Mouse (Mus musculus): Measurements from ENCODE around the gene Ralgps2. TPM values are rescaled to one million over a fixed set of nuclear protein-coding genes. Genes with fewer than 3 reads are reported as not detected.

Gene Ralgps2
- 71.2 and 72.8 TPM in 2 replicates for polyA plus RNA-seq (2015; fragmentation: Nextera tagmentation; extraction: Ambion mirVana)

DNA sequence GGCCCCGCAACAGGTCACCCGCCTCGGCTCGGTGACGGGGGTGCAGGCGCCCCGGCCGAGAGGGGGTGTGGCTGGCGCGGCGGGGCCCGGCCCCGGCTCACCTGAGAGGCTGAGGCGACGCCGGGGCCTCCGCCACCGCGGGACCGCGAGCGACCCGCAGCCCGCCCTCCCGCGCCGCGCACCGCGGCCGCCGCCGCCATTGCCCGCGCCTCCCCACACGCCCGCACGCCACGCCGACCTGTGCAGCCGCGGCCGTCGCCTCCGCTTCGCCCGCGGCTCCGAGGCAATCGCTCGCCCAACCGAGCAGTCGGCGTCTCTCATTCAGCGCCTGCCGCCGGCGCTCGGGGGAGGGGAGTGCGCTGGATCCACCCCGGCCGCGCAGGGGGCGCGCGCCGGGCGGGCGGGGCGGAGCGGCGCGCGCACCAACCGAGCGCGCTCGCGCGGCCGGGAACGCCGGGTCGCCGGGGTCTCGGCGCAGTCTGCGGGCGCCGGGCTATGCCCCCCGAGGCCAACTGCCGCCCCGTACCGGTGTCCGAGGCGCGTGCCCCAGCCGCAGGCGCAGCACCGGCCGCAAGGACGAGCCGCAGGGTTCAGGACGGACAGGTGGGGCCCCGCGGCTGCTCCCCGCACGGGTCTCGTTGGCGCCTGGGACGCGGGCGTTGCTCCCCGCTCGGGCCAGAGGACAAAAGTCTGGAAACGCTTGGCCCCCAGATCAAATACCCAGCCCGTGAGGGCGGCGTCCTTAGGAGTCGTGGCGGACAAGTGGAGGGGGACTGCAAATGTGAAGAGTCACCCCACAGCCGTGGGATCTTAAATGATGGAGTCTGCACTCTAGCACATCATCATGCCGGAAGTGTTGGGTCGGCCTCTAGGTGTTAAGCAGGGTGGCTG lies at the start of gene Ralgps2:
Gene Ralgps2, minus strand, starts transcription at position 376 of the 891 bp plus-strand sequence.
- peak; percentile 69 for ATAC-seq (ENCODE audit: low FRiP score, low read depth)
- Histone ChIP-seq H3K9ac (peak within 1 kb of the TSS; percentile 87), H3K27ac (peak within 1 kb of the TSS; percentile 83), H3K4me3 (peak within 1 kb of the TSS; percentile 86), H3K27me3 (peaks cover 25% of the 10 kb centered on the region), H3K36me3 (no peaks in the 10 kb centered on the region), H3K4me2 (replicated peaks) (peak within 1 kb of the TSS; percentile 93), H3K4me1 (peaks cover 18% of the 10 kb centered on the region), H3K9me3 (no peaks in the 10 kb centered on the region)
- WGBS: under 1% methylated on average over 85 of the region's 124 CpGs

DNA sequence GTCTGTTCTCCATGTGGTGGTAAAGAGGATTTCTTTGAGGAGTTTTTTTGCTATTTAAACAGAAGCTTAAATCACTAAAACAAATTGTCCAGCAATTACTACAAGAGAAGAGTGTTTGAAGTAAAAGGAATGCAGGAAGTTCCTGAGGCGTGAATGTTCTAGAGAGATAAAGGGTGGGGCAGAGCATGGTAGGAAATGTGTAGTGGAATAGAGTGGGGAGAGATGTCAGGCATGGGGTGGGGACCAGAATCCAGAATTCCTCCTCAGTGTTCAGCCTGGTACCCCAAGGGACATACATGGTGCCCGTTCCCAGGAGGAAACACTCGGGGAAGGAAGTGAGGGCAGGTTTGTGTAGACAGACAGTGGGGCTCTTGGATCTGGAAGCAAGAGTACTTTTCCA lies 48.1 kb upstream of the Ralgps2 start:
- Histone ChIP-seq H3K9me3 (no peaks in the 10 kb centered on the region), H3K27me3 (0 out of 2 replicates have a peak, but pooled peaks cover 2% of the 10 kb centered on the region), H3K27ac (no peak overlapping the region), H3K4me2 (replicated peaks) (no peak overlapping the region), H3K36me3 (no peaks in the 10 kb centered on the region), H3K4me1 (peaks cover 8% of the 10 kb centered on the region; the same call in 1 of the 2 replicates), H3K4me3 (no peak overlapping the region), H3K9ac (no peak overlapping the region)
- 66% methylated on average over 3 of the region's 3 CpGs for WGBS
- ATAC-seq (ENCODE audit: low FRiP score, low read depth): no peak

DNA sequence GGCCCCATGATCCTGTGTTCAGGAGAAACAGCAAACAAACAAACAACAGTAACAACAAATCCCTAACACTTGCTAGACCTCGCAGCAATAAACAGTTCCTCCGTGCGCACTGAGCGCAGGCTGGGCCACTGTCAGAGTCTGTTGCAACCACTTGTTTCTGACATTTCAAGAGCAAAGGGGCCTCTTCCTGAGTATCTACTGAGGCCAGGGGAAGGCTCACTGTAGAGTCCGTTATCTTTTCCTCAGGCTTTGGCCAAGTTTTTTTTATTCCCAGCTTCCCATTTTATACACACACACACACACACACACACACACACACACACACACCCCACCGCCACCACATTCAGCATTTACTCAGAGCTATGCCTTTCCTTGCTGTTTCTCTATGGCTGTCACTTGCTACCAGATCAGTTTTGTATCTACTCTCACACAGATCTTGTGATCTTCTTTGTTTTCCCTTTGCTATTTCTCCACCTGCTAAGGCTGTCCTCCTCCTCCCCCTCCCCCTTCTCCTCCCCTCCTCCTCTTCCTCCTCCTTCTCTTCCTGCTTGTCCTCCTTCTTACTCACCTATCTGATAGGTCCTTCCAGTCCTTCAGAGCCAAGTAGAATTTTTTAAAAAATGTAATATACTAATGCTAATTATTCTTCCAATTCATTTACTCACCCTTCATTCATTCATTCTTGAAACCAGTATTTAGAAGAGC lies 47.4 kb upstream of the Ralgps2 start:
- WGBS: 72% methylated on average over 6 of the region's 6 CpGs
- no peaks in the 10 kb centered on the region for H3K36me3 ChIP-seq
- H3K4me1 ChIP-seq: peaks cover 8% of the 10 kb centered on the region; the same call in 1 of the 2 replicates
- H3K4me2 ChIP-seq (replicated peaks): no peak overlapping the region
- no peaks in the 10 kb centered on the region for H3K9me3 ChIP-seq
- no peak overlapping the region for H3K27ac ChIP-seq
- H3K27me3 ChIP-seq: 0 out of 2 replicates have a peak, but pooled peaks cover 2% of the 10 kb centered on the region
- no peak overlapping the region for H3K4me3 ChIP-seq
- no peak for ATAC-seq (ENCODE audit: low FRiP score, low read depth)
- H3K9ac ChIP-seq: no peak overlapping the region

DNA sequence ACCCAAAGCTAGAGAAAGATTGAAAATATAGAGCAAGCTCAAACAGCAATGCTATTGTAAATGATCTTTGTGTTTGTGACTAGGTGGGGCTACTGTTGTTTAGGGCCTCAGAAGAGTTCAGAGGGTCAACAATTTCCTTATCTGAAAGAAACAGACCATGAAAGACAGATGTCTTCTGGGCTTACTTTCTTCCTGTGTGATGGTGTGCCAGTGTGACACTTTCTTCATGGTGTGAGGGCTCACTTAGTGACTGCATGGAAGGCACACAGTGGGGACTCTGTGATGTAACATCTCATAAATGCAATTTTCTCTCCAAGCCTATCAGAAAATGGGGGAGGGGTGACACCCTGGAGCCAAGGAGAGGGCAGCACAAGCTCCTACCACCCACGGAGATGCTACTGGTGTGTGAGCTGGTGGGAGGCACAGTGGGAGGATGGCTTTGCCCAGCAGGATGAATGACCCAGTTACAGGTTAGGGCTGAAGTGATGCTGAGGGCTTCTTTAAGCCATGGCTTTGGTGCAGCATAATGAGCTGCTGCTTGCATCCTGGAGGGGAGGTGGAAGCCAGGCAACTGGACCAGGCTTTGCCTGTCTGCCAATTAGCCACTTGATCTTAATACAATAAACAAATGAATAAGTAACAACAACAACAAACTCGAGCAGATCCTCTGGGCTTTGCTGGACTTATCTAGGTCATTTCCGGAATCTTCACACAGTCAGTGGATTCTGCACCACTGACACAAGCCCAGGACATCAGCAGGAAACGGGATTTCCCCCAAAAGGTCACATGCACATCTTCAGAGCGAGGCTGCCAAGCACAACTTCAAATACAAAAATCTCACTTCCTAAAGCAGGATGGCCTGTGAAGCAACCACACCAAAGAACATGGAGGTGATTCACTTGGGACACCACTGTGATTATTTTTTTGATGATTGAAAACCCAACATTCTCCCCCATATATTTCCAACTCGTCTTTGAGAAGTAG lies 46.5 kb upstream of the Ralgps2 start:
- no peak overlapping the region for H3K9ac ChIP-seq
- no peak for ATAC-seq (ENCODE audit: low FRiP score, low read depth)
- no peak overlapping the region for H3K4me3 ChIP-seq
- 0 out of 2 replicates have a peak, but pooled peaks cover 2% of the 10 kb centered on the region for H3K27me3 ChIP-seq
- 38% methylated on average over 6 of the region's 6 CpGs for WGBS
- no peak overlapping the region for H3K27ac ChIP-seq
- H3K4me1 ChIP-seq: peaks cover 8% of the 10 kb centered on the region; the same call in 1 of the 2 replicates
- H3K9me3 ChIP-seq: no peaks in the 10 kb centered on the region
- H3K36me3 ChIP-seq: no peaks in the 10 kb centered on the region
- H3K4me2 ChIP-seq (replicated peaks): no peak overlapping the region

DNA sequence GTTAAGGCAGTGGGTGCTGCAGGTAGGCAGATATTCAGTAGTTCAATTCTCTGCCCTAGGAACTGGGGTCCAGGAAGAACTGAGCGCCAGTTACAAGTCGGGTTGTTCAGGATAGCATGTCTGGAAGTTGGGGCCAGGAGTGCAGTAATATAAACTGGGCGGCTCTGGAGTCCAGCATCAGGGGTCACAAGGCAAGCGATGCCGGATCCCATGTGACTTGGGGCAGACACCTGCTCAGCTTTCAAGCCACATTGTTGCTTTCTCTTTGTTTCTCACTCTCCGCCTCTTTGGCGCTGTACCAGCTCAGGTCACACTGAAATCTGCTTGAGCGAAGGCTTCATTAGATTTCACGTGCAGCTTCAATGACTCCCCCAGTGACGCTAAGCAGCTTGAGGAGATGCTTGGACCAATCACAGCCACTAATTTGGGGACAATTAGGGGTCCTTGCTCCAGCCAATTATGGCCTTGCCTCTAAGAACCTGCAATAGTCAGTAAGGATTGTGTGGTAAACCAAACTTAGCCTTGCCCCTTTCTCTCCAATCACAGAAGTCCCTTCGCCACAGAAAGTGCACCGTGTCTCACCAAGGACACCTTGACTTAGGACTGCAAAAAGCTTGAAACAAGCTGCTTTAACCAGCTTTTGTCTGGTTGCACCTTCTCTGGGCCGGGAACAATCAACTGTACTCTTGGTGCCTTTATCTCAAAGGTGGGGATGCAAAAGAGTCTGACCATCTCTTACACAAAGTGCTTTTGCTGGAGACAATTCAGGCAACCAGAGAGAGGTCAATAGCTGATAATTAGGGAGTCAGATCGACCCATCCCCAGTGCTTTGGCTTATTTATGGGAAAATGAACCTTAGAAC lies 43.8 kb upstream of the Ralgps2 start:
- H3K27me3 ChIP-seq: no peaks in the 10 kb centered on the region
- no peaks in the 10 kb centered on the region for H3K36me3 ChIP-seq
- H3K27ac ChIP-seq: no peak overlapping the region
- H3K4me2 ChIP-seq (replicated peaks): no peak overlapping the region
- no peaks in the 10 kb centered on the region for H3K9me3 ChIP-seq
- peaks cover 4% of the 10 kb centered on the region; the same call in 1 of the 2 replicates for H3K4me1 ChIP-seq
- WGBS: 71% methylated on average over 14 of the region's 14 CpGs
- H3K9ac ChIP-seq: no peak overlapping the region
- no peak overlapping the region for H3K4me3 ChIP-seq
- ATAC-seq (ENCODE audit: low FRiP score, low read depth): no peak

DNA sequence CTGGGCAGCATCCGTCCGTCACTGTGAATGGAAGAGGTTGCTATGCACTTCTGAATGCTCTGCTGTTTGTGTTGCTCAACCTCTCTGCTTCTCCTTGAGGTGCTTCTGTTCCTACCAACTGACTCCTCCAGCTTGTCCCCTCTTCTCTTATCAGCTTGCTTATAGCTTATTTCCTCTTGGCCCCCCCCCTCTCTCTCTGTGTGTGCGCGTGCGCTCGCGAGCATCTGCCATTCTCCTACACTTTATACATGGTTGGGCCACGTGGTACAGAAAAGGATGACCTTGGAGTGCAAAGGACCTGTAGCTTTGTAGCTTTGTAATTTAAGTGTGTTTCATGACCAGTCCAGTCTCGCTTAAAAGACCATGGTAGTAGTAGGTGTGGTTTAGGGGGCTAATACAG lies 42.5 kb upstream of the Ralgps2 start:
- 85% methylated on average over 9 of the region's 9 CpGs for WGBS
- H3K27ac ChIP-seq: no peak overlapping the region
- H3K36me3 ChIP-seq: no peaks in the 10 kb centered on the region
- no peak for ATAC-seq (ENCODE audit: low FRiP score, low read depth)
- no peaks in the 10 kb centered on the region for H3K9me3 ChIP-seq
- H3K4me2 ChIP-seq (replicated peaks): no peak overlapping the region
- H3K4me1 ChIP-seq: peaks cover 4% of the 10 kb centered on the region; the same call in 1 of the 2 replicates
- no peak overlapping the region for H3K4me3 ChIP-seq
- no peak overlapping the region for H3K9ac ChIP-seq
- H3K27me3 ChIP-seq: no peaks in the 10 kb centered on the region

DNA sequence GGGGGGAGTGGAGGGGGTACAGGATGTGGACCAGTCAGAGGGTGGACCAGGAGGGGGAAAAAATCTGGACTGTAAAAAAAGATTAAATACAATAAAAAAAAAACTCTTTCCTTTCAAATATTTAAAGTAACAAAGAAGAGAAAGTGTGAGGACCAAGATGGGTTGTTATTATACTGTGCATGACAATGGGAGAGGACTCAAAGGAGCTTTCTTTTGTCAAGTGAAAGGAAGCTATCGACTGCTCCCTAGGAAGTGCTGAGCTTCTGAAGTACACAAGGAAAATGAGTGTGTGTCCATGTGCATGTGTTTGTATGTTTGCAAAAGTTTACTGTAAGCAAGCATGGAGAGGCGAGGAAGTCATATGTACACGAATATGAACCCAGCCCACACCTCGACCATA lies 40.3 kb upstream of the Ralgps2 start:
- no peaks in the 10 kb centered on the region for H3K36me3 ChIP-seq
- ATAC-seq (ENCODE audit: low FRiP score, low read depth): no peak
- H3K4me2 ChIP-seq (replicated peaks): no peak overlapping the region
- no peaks in the 10 kb centered on the region for H3K9me3 ChIP-seq
- no peak overlapping the region for H3K4me3 ChIP-seq
- H3K4me1 ChIP-seq: peaks cover 4% of the 10 kb centered on the region; the same call in 1 of the 2 replicates
- H3K27ac ChIP-seq: no peak overlapping the region
- H3K27me3 ChIP-seq: no peaks in the 10 kb centered on the region
- H3K9ac ChIP-seq: no peak overlapping the region
- 88% methylated on average over 4 of the region's 4 CpGs for WGBS

DNA sequence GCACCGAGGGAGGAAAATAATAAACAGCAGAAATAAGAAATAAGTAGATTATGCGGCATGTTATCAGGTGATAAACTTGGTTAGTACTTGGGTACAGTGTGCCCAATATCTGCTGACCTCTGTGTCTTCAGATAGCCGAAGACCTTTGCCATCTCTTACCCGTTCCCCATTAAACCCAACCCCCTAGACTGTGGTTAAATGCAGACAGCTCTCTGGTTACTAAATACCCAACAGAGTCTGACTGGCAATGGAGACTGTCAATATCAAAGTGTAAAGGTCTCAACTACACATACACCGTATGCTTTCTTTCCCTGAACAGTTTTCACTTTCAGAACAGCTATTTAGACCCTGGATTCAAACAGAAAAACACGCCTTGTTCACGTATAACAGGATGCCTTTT lies 39.2 kb upstream of the Ralgps2 start:
- Histone ChIP-seq H3K27ac (no peak overlapping the region), H3K9me3 (no peaks in the 10 kb centered on the region), H3K27me3 (no peaks in the 10 kb centered on the region), H3K36me3 (no peaks in the 10 kb centered on the region), H3K4me1 (peaks cover 4% of the 10 kb centered on the region; the same call in 1 of the 2 replicates), H3K9ac (no peak overlapping the region), H3K4me3 (no peak overlapping the region), H3K4me2 (replicated peaks) (no peak overlapping the region)
- whole genome bisulfite sequencing: 88% methylated on average over 7 of the region's 7 CpGs
- no peak for ATAC-seq (ENCODE audit: low FRiP score, low read depth)

DNA sequence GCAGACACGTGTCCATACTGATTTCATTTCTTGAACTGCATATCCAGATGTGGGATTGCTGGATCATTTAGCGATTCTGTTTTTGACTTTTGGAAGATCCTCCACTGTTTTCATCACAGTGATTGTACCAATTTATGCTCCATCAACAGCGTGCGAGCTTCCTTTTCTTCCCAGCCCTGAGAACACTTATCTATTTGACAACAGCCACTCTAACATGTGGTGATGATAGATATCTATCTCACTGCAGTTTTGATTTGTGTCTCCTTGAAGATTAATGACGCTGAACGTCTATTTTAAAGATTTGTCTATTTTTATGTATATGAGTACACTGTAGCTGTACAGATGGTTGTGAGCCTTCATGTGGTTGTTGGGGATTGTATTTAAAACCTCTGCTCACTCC lies 34.4 kb upstream of the Ralgps2 start:
- Histone ChIP-seq H3K27ac (no peak overlapping the region), H3K27me3 (0 out of 2 replicates have a peak, but pooled peaks cover 7% of the 10 kb centered on the region), H3K4me2 (replicated peaks) (no peak overlapping the region), H3K9ac (no peak overlapping the region), H3K4me1 (no peaks in the 10 kb centered on the region), H3K9me3 (no peaks in the 10 kb centered on the region), H3K4me3 (no peak overlapping the region), H3K36me3 (no peaks in the 10 kb centered on the region)
- WGBS: 85% methylated on average over 6 of the region's 6 CpGs
- ATAC-seq (ENCODE audit: low FRiP score, low read depth): no peak

DNA sequence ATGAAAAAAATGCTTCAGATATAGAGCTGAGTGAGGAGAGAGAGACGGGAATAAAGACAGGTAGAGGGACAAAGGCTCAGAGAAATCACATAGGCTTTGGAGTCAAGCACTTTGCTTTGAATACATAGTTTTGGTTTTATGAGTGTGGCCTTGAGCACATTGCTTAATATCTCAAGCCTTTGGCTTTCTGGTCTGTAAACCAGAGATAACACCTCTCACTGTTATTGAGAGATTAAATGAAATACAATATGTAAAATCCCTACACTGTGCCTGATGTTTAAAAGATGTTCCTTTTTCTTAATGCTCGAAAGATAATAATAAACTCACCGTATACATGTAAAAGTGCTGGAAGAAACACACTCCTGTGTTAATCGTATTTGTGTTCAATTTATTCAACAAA lies 33.0 kb upstream of the Ralgps2 start:
- H3K4me2 ChIP-seq (replicated peaks): no peak overlapping the region
- H3K36me3 ChIP-seq: no peaks in the 10 kb centered on the region
- H3K9ac ChIP-seq: no peak overlapping the region
- no peaks in the 10 kb centered on the region for H3K9me3 ChIP-seq
- no peak overlapping the region for H3K27ac ChIP-seq
- peaks cover 13% of the 10 kb centered on the region; the same call in 1 of the 2 replicates for H3K27me3 ChIP-seq
- H3K4me1 ChIP-seq: no peaks in the 10 kb centered on the region
- WGBS: 92% methylated on average over 4 of the region's 4 CpGs
- ATAC-seq (ENCODE audit: low FRiP score, low read depth): no peak
- H3K4me3 ChIP-seq: no peak overlapping the region
